ENCODE assay signal across 8 mouse cellular contexts in the genomic region with DNA sequence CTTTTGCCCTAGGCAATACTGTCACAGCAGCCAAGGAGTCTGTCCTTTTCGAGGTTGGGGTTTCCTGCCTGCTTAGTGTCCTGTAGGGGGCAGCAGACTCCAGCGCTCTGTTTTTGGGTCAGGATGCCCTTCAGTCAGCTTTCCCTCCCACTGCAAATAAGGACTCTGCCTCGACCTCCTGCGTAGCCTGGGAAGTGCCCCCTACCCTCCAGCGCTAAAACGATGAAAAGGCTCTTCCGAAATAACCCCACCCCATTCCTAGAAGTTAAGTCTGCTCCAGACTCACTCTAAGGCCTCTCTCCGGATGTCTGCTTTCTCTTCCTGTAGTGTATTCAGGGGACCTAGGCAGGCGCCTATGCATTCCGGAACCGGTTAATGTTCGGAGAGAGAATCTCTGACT. TPM values are rescaled to one million over a fixed set of nuclear protein-coding genes. Genes with fewer than 3 reads are reported as not detected.
DNase-seq lines count a peak whose midpoint lies in the region; ATAC-seq and TF ChIP-seq lines count a peak whose summit lies in the region.

No protein-coding gene starts in this region.

- no peak overlapping the region for H3K27ac ChIP-seq in cortical plate, adult 2 months (ENCODE audit: insufficient read depth, low read length)
- peak overlapping the region; percentile 39; the same call in 1 of the 2 replicates for H3K27ac ChIP-seq in intestine, embryonic 14.5 days (ENCODE audit: low read depth)
- H3K27ac ChIP-seq in limb, embryonic 10.5 days, result peak overlapping the region; percentile 63
- H3K27ac ChIP-seq in midbrain, embryonic 10.5 days (replicated peaks), result peak overlapping the region; percentile 61; the same call in 1 of the 2 replicates
- peak overlapping the region; percentile 4 for H3K27ac ChIP-seq in small intestine, adult 2 months (ENCODE audit: insufficient read depth, low read depth, low read length)

- no peaks in the 10 kb centered on the region for H3K27me3 ChIP-seq in intestine, embryonic 14.5 days (replicated peaks; ENCODE audit: control insufficient read depth, insufficient read depth, low read length)
- peaks cover 8% of the 10 kb centered on the region for H3K27me3 ChIP-seq in limb, embryonic 10.5 days (ENCODE audit: low read depth, poor library complexity, severe bottlenecking)
- peaks cover 41% of the 10 kb centered on the region for H3K27me3 ChIP-seq in midbrain, embryonic 10.5 days (ENCODE audit: low read depth, poor library complexity, severe bottlenecking)
- H3K27me3 ChIP-seq in small intestine, adult 2 months (ENCODE audit: control insufficient read depth, insufficient read depth, low read length), result peaks cover 11% of the 10 kb centered on the region

- ATAC-seq in intestine, embryonic 14.5 days (replicated peaks; ENCODE audit: low FRiP score, low TSS enrichment, low read depth), result peak; percentile 26; the same call in 1 of the 2 replicates

- peak overlapping the region; percentile 71 for H3K4me2 ChIP-seq in intestine, embryonic 14.5 days (ENCODE audit: low read length)

- DNase-seq in layer of hippocampus, adult 11-12 months (ENCODE audit: low spot score), result peak; percentile 84
- DNase-seq in layer of hippocampus, adult 9-10 months (ENCODE audit: low spot score), result no peak
- DNase-seq in gastrocnemius, postnatal 25 days, result peak; percentile 70
- peak; percentile 88 for DNase-seq in intestine, embryonic 14.5 days (ENCODE audit: low spot score)
- DNase-seq in limb, embryonic 10.5 days (ENCODE audit: low spot score), result peak; percentile 86
- peak; percentile 82 for DNase-seq in midbrain, embryonic 10.5 days (ENCODE audit: low spot score)

- no peaks in the 10 kb centered on the region for H3K36me3 ChIP-seq in intestine, embryonic 14.5 days (ENCODE audit: control insufficient read depth, insufficient read depth, low read length)
- H3K36me3 ChIP-seq in limb, embryonic 10.5 days, result peaks cover 3% of the 10 kb centered on the region; the same call in 1 of the 2 replicates
- 0 out of 2 replicates have a peak, but pooled peaks cover 4% of the 10 kb centered on the region for H3K36me3 ChIP-seq in midbrain, embryonic 10.5 days
- H3K36me3 ChIP-seq in small intestine, adult 2 months (ENCODE audit: control insufficient read depth, insufficient read depth, low read length), result no peaks in the 10 kb centered on the region

- no peak for TF ChIP-seq POLR2A in cortical plate, adult 2 months (IDR thresholded peaks at IDR 0.05; ENCODE audit: extremely low read depth, insufficient read depth, low read length)
- no peak for TF ChIP-seq POLR2A in small intestine, adult 2 months (IDR thresholded peaks at IDR 0.05; ENCODE audit: low read depth, low read length)

- H3K4me1 ChIP-seq in cortical plate, adult 2 months (ENCODE audit: control insufficient read depth, insufficient read depth, low read length), result no peaks in the 10 kb centered on the region; the same call in 1 of the 2 replicates
- H3K4me1 ChIP-seq in intestine, embryonic 14.5 days (replicated peaks; ENCODE audit: control insufficient read depth, insufficient read depth, low read length), result peaks cover 25% of the 10 kb centered on the region
- peaks cover 52% of the 10 kb centered on the region for H3K4me1 ChIP-seq in limb, embryonic 10.5 days
- peaks cover 44% of the 10 kb centered on the region for H3K4me1 ChIP-seq in midbrain, embryonic 10.5 days
- peaks cover 14% of the 10 kb centered on the region for H3K4me1 ChIP-seq in small intestine, adult 2 months (ENCODE audit: control insufficient read depth, insufficient read depth, insufficient read length, low read length)

- WGBS in intestine, embryonic 14.5 days, result 2% methylated on average over 12 of the region's 12 CpGs
- WGBS in limb, embryonic 10.5 days, result under 1% methylated on average over 12 of the region's 12 CpGs
- under 1% methylated on average over 12 of the region's 12 CpGs for WGBS in midbrain, embryonic 10.5 days
- 0% methylated on average over 12 of the region's 12 CpGs for WGBS in small intestine, adult 2 months

- peak; percentile 94 for TF ChIP-seq CTCF in cortical plate, adult 2 months (IDR thresholded peaks at IDR 0.05; ENCODE audit: extremely low read depth, insufficient read depth, low read length)
- TF ChIP-seq CTCF in small intestine, adult 2 months (IDR thresholded peaks at IDR 0.05; ENCODE audit: extremely low read depth, insufficient read length, insufficient replicate concordance, low read depth, low read length), result peak; percentile 93

- peak overlapping the region; percentile 29 for H3K9ac ChIP-seq in intestine, embryonic 14.5 days (ENCODE audit: low read length)

- H3K9me3 ChIP-seq in intestine, embryonic 14.5 days (ENCODE audit: control insufficient read depth, low read length), result no peaks in the 10 kb centered on the region
- no peaks in the 10 kb centered on the region for H3K9me3 ChIP-seq in limb, embryonic 10.5 days (replicated peaks)
- peaks cover 4% of the 10 kb centered on the region; the same call in 1 of the 2 replicates for H3K9me3 ChIP-seq in midbrain, embryonic 10.5 days (replicated peaks)

- H3K4me3 ChIP-seq in cortical plate, adult 2 months (ENCODE audit: insufficient read depth, low read length), result peak overlapping the region; percentile 8; the same call in 1 of the 2 replicates
- peak overlapping the region; percentile 29 for H3K4me3 ChIP-seq in intestine, embryonic 14.5 days (ENCODE audit: low read depth, low read length)
- H3K4me3 ChIP-seq in limb, embryonic 10.5 days, result peak overlapping the region; percentile 47
- peak overlapping the region; percentile 52 for H3K4me3 ChIP-seq in midbrain, embryonic 10.5 days
- H3K4me3 ChIP-seq in small intestine, adult 2 months (ENCODE audit: low read depth, low read length), result peak overlapping the region; percentile 61

RNA-seq across cellular contexts. Expression of a gene that starts 1.5 kb away (rescaled TPM):
- 1.8 and 3.6 TPM in 2 replicates for polyA plus RNA-seq in cortical plate, adult 2 months (2012; rRNA removed)
- not detected for total RNA-seq in gastrocnemius, postnatal 25 days (2021)
- polyA plus RNA-seq in intestine, embryonic 14.5 days (2014; fragmentation: Nextera tagmentation; extraction: Ambion mirVana), result 4.1 and 4.4 TPM in 2 replicates
- 3.1 and 3.2 TPM in 2 replicates for polyA plus RNA-seq in limb, embryonic 10.5 days (2016; fragmentation: Nextera tagmentation; extraction: Ambion mirVana)
- 3.0 and 5.6 TPM in 2 replicates for polyA plus RNA-seq in midbrain, embryonic 10.5 days (2016; fragmentation: Nextera tagmentation; extraction: Ambion mirVana)
- polyA plus RNA-seq in small intestine, adult 2 months (2012; rRNA removed), result 0.22 and 0.62 TPM in 2 replicates

RNA-seq across cellular contexts. Expression of a gene that starts 38.7 kb away (rescaled TPM):
- 2.7 and 3.0 TPM in 2 replicates for polyA plus RNA-seq in cortical plate, adult 2 months (2012; rRNA removed)
- not detected for total RNA-seq in gastrocnemius, postnatal 25 days (2021)
- 0.48 and 0.92 TPM in 2 replicates for polyA plus RNA-seq in intestine, embryonic 14.5 days (2014; fragmentation: Nextera tagmentation; extraction: Ambion mirVana)
- 1.5 and 2.3 TPM in 2 replicates for polyA plus RNA-seq in limb, embryonic 10.5 days (2016; fragmentation: Nextera tagmentation; extraction: Ambion mirVana)
- 2.4 TPM in 2 replicates for polyA plus RNA-seq in midbrain, embryonic 10.5 days (2016; fragmentation: Nextera tagmentation; extraction: Ambion mirVana)
- polyA plus RNA-seq in small intestine, adult 2 months (2012; rRNA removed), result 0.05 and 0.22 TPM in 2 replicates

RNA-seq across cellular contexts. Expression of a gene that starts 38.8 kb away (rescaled TPM):
- polyA plus RNA-seq in cortical plate, adult 2 months (2012; rRNA removed), result 38.0 and 42.3 TPM in 2 replicates
- total RNA-seq in gastrocnemius, postnatal 25 days (2021), result 10 to 100 TPM; 13.7 to 13.8 TPM
- polyA plus RNA-seq in intestine, embryonic 14.5 days (2014; fragmentation: Nextera tagmentation; extraction: Ambion mirVana), result 17.4 and 19.5 TPM in 2 replicates
- polyA plus RNA-seq in limb, embryonic 10.5 days (2016; fragmentation: Nextera tagmentation; extraction: Ambion mirVana), result 22.6 and 24.8 TPM in 2 replicates
- 14.0 and 18.1 TPM in 2 replicates for polyA plus RNA-seq in midbrain, embryonic 10.5 days (2016; fragmentation: Nextera tagmentation; extraction: Ambion mirVana)
- 21.0 and 50.8 TPM in 2 replicates for polyA plus RNA-seq in small intestine, adult 2 months (2012; rRNA removed)

RNA-seq across cellular contexts. Expression of a gene that starts 50.3 kb away (rescaled TPM):
- 12.2 and 13.6 TPM in 2 replicates for polyA plus RNA-seq in cortical plate, adult 2 months (2012; rRNA removed)
- 1 to 10 TPM; 6.2 to 6.3 TPM for total RNA-seq in gastrocnemius, postnatal 25 days (2021)
- 10.9 and 11.5 TPM in 2 replicates for polyA plus RNA-seq in intestine, embryonic 14.5 days (2014; fragmentation: Nextera tagmentation; extraction: Ambion mirVana)
- 40.1 and 44.4 TPM in 2 replicates for polyA plus RNA-seq in limb, embryonic 10.5 days (2016; fragmentation: Nextera tagmentation; extraction: Ambion mirVana)
- polyA plus RNA-seq in midbrain, embryonic 10.5 days (2016; fragmentation: Nextera tagmentation; extraction: Ambion mirVana), result 30.4 and 39.5 TPM in 2 replicates
- 8.1 and 30.0 TPM in 2 replicates for polyA plus RNA-seq in small intestine, adult 2 months (2012; rRNA removed)

Comparison
In these comparisons a context has a peak if more than half of its experiments do, and no peak if none do; other contexts are left out.
1. H3K4me3 ChIP-seq: peak in every context shown above with its lines; median percentile 61 in small intestine, adult 2 months; 52 in midbrain, embryonic 10.5 days; 47 in limb, embryonic 10.5 days; 29 in intestine, embryonic 14.5 days; 8 in cortical plate, adult 2 months.